Mouse (Mus musculus) midbrain, postnatal 0 days (tissue): ENCODE measurements around the gene Psg17. TPM values are rescaled to one million over a fixed set of nuclear protein-coding genes. Genes with fewer than 3 reads are reported as not detected.
"Not testable (repeated sequence)": the region's sequence is repeated elsewhere in the genome, so short reads cannot be mapped to it uniquely, and the experiment has no call there.

Experiments
- ATAC-seq: fragments of 200-750 bp; cut with Nextera tagmentation; 2 replicates; pipeline ENCODE4 v1.8.0; 2017; ENCODE audit warnings: moderate number of reproducible peaks, mild to moderate bottlenecking, moderate TSS enrichment, moderate library complexity; ENCODE audit not compliant: low FRiP score
- DNase-seq: peaks from one replicate; pipeline ENCODE4 v3.0.0-alpha.2; 2015; ENCODE audit warnings: low spot score
- H3K27ac ChIP-seq: fragments of 300-500 bp; sonication (generic); 2 replicates; pipeline ENCODE4 v1.5.1; 2014; ENCODE audit warnings: low read depth, mild to moderate bottlenecking, low read length, mixed read lengths
- H3K27me3 ChIP-seq: fragments of 300-500 bp; sonication (generic); 2 replicates; pipeline ENCODE4 v1.6.1; 2014; ENCODE audit warnings: low read length, control low read depth, mixed read lengths; ENCODE audit not compliant: insufficient read depth
- H3K36me3 ChIP-seq: fragments of 300-500 bp; sonication (generic); 2 replicates; pipeline ENCODE4 v1.6.1; 2014; ENCODE audit warnings: low read length, control low read depth, mixed read lengths; ENCODE audit not compliant: insufficient read depth
- H3K4me1 ChIP-seq: fragments of 300-500 bp; sonication (generic); 2 replicates; pipeline ENCODE4 v1.6.1; 2014; ENCODE audit warnings: mild to moderate bottlenecking, control low read depth, antibody characterized with exemption, low read length, mixed read lengths; ENCODE audit not compliant: insufficient read depth
- H3K4me2 ChIP-seq: fragments of 300-500 bp; sonication (generic); 2 replicates; pipeline ENCODE4 v1.6.1; 2014; ENCODE audit warnings: low read depth, mild to moderate bottlenecking, low read length, mixed read lengths; ENCODE audit not compliant: poor library complexity, severe bottlenecking
- H3K4me3 ChIP-seq: fragments of 300-500 bp; sonication (generic); 2 replicates; pipeline ENCODE4 v1.5.1; 2014; ENCODE audit warnings: low read depth, mild to moderate bottlenecking, low read length, moderate library complexity
- H3K9ac ChIP-seq: fragments of 300-500 bp; sonication (generic); replicated peaks from 2 replicates; pipeline ENCODE4 v1.6.1; 2014; ENCODE audit warnings: mild to moderate bottlenecking, low read length, moderate library complexity, mixed read lengths; ENCODE audit not compliant: poor library complexity, severe bottlenecking
- H3K9me3 ChIP-seq: fragments of 300-500 bp; sonication (generic); 2 replicates; pipeline ENCODE4 v1.6.1; 2016; ENCODE audit warnings: low read length, control low read depth
- CTCF ChIP-seq: IDR thresholded peaks from 2 replicates; pipeline ENCODE4 v1.5.1; 2016; ENCODE audit warnings: antibody characterized with exemption, mild to moderate bottlenecking
- WGBS: fragments of 180-500 bp; shearing (Covaris S2); extraction: QIAGEN DNeasy Blood & Tissue Kit; methylation state at CpG from one replicate; pipeline ENCODE4 v1.1.7; 2014; 5-methylcytosine and 5-hydroxymethylcytosine counted together
- polyA plus RNA-seq: library from polyadenylated mRNA; unstranded; fragments of >200 nt; fragmentation: Nextera tagmentation; extraction: Ambion mirVana; gene quantifications from 2 replicates; pipeline ENCODE4 v1.2.1, GENCODE M21; 2015
- total RNA-seq: library from RNA; depleted of rRNA; stranded (reverse); fragments of >200 nt; gene quantifications from 2 replicates; pipeline ENCODE4 v1.2.3, GENCODE M21; 2014; rRNA removed

Gene Psg17
- total and polyA plus RNA-seq, 2 experiments from 2014 or later: not detected

GRCm38 (mm10) chr7:18781301-18781700, 40.1 kb downstream of the Psg17 start:
- not testable (repeated sequence) for ATAC-seq, H3K9me3 ChIP-seq, H3K9ac ChIP-seq, H3K27me3 ChIP-seq, H3K4me3 ChIP-seq, H3K27ac ChIP-seq, H3K4me2 ChIP-seq, H3K36me3 ChIP-seq, H3K4me1 ChIP-seq
- peak; percentile 62 for TF ChIP-seq CTCF
- peak; percentile 15 for DNase-seq
- WGBS: 41% methylated on average over 2 of the region's 2 CpGs

DNA sequence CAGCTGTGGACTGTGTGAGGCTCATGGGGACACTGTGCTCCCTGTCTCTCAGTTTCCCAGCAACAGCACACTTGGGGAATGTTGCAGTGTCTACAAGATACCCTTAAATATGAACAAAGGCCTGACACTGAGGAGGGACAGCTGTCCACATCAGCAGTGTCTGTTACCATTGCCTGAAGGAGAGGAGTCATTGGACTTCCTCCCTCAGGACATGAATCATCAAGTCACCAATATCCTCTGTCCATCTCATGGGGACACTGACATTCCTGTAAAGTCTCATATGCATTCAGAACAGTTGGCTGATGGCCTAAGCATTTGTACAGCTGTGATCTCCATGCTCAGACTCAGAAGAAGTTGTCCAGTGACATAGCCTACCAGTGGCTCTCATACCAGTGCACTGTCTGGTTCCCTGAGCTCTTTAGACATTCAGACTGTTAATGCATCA, 42.0 kb downstream of the Psg17 start:
- no peaks in the 10 kb centered on the region for H3K4me1 ChIP-seq
- H3K4me3 ChIP-seq: no peak overlapping the region
- H3K36me3 ChIP-seq: no peaks in the 10 kb centered on the region
- H3K4me2 ChIP-seq: no peak overlapping the region
- TF ChIP-seq CTCF: no peak
- DNase-seq: no peak
- no peaks in the 10 kb centered on the region for H3K27me3 ChIP-seq
- no peak overlapping the region for H3K27ac ChIP-seq
- H3K9me3 ChIP-seq: no peaks in the 10 kb centered on the region
- no peak for ATAC-seq
- no peak overlapping the region for H3K9ac ChIP-seq

Other genes starting within 250 kb of the Psg17 start
- not detected in 2 replicates for gene Psg23, start 205.1 kb downstream of the Psg17 start, total RNA-seq
- gene Psg23, start 205.1 kb downstream of the Psg17 start, polyA plus RNA-seq: not detected in 2 replicates
- gene Psg21, start 164.9 kb downstream of the Psg17 start, total RNA-seq: not detected in 2 replicates
- gene Psg21, start 164.9 kb downstream of the Psg17 start, polyA plus RNA-seq: not detected in 2 replicates
- gene Psg20, start 135.4 kb downstream of the Psg17 start, total RNA-seq: not detected in 2 replicates
- not detected in 2 replicates for gene Psg20, start 135.4 kb downstream of the Psg17 start, polyA plus RNA-seq
- gene Psg22, start 103.5 kb downstream of the Psg17 start, total RNA-seq: not detected in 2 replicates
- not detected in 2 replicates for gene Psg22, start 103.5 kb downstream of the Psg17 start, polyA plus RNA-seq
- gene Psg19, start 23.1 kb downstream of the Psg17 start, total RNA-seq: not detected in 2 replicates
- gene Psg19, start 23.1 kb downstream of the Psg17 start, polyA plus RNA-seq: not detected in 2 replicates
- gene Mill2, start 18.4 kb upstream of the Psg17 start, total RNA-seq: 2.0 and 3.3 TPM in 2 replicates
- gene Mill2, start 18.4 kb upstream of the Psg17 start, polyA plus RNA-seq: 0.64 and 0.93 TPM in 2 replicates
- 17.3 and 18.2 TPM in 2 replicates for gene Pglyrp1, start 49.7 kb upstream of the Psg17 start, total RNA-seq
- gene Pglyrp1, start 49.7 kb upstream of the Psg17 start, polyA plus RNA-seq: 26.8 and 27.1 TPM in 2 replicates
- 21.3 and 25.5 TPM in 2 replicates for gene Ccdc61, start 88.8 kb upstream of the Psg17 start, total RNA-seq
- 29.5 and 35.2 TPM in 2 replicates for gene Ccdc61, start 88.8 kb upstream of the Psg17 start, polyA plus RNA-seq
- 20.9 and 26.5 TPM in 2 replicates for gene Nova2, start 104.3 kb upstream of the Psg17 start, total RNA-seq
- 8.7 and 10.1 TPM in 2 replicates for gene Nova2, start 104.3 kb upstream of the Psg17 start, polyA plus RNA-seq
- 1.7 and 3.7 TPM in 2 replicates for gene Nanos2, start 165.8 kb upstream of the Psg17 start, total RNA-seq
- gene Nanos2, start 165.8 kb upstream of the Psg17 start, polyA plus RNA-seq: 0.59 and 1.3 TPM in 2 replicates
- 16.0 and 21.2 TPM in 2 replicates for gene Mypop, start 169.6 kb upstream of the Psg17 start, total RNA-seq
- 4.7 and 5.0 TPM in 2 replicates for gene Mypop, start 169.6 kb upstream of the Psg17 start, polyA plus RNA-seq
- gene Irf2bp1, start 182.4 kb upstream of the Psg17 start, total RNA-seq: 115 and 133 TPM in 2 replicates
- gene Irf2bp1, start 182.4 kb upstream of the Psg17 start, polyA plus RNA-seq: 25.6 and 26.1 TPM in 2 replicates
- gene Foxa3, start 201.9 kb upstream of the Psg17 start, total RNA-seq: not detected in 2 replicates
- not detected in 2 replicates for gene Foxa3, start 201.9 kb upstream of the Psg17 start, polyA plus RNA-seq
- 73.5 and 74.2 TPM in 2 replicates for gene Sympk, start 202.8 kb upstream of the Psg17 start, total RNA-seq
- gene Sympk, start 202.8 kb upstream of the Psg17 start, polyA plus RNA-seq: 19.5 and 19.7 TPM in 2 replicates
- gene Rsph6a, start 233.1 kb upstream of the Psg17 start, total RNA-seq: not detected in 2 replicates
- 0.57 and 0.75 TPM in 2 replicates for gene Rsph6a, start 233.1 kb upstream of the Psg17 start, polyA plus RNA-seq